Comparison of ENCODE assay signal across 9 mouse cellular contexts in the genomic region with DNA sequence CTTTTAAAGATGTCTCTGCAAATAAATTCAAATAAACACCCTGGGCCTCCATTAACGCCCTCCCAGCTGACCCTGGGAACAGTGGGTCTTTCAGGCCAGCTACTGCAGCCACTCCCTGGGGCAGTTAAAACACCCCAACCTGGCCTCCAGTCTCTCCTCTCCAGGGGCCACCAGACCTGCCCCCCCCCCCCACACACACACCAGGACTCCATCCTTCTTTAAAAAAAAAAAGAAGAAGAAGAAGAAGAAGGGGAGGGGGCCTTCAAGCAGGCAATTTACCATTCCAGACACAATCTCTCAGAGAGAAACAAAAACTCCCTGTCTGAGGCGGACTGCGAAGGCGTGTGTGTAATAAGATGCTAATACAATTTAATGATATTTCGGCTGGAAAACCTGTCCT.
"Had no signal": no experiment of that assay in that cellular context is flagged by ENCODE, and none has a peak within 500 bp of the region (broad histone marks: within the 10 kb centered on the region; RNA-seq: fewer than 3 reads in every experiment).

No protein-coding gene starts in this region.

- H3K9me3 ChIP-seq: midbrain, embryonic 13.5 days; neural tube, embryonic 12.5 days had no signal

- H3K4me2 ChIP-seq: midbrain, embryonic 13.5 days; neural tube, embryonic 12.5 days had no signal

- ATAC-seq: midbrain, embryonic 13.5 days had no signal

- DNase-seq: kidney, adult 18-20 months; left cerebral cortex, postnatal 4 days; right cerebral cortex, postnatal 14 days; thymus, postnatal 36 days had no signal

- H3K9ac ChIP-seq: liver, embryonic 14.5 days; midbrain, embryonic 13.5 days; neural tube, embryonic 12.5 days had no signal

- H3K27ac ChIP-seq: layer of hippocampus, adult 2 months; liver, embryonic 14.5 days; midbrain, embryonic 13.5 days; neural tube, embryonic 12.5 days had no signal

- H3K36me3 ChIP-seq: midbrain, embryonic 13.5 days; neural tube, embryonic 12.5 days had no signal

- H3K4me3 ChIP-seq: layer of hippocampus, adult 2 months; midbrain, embryonic 13.5 days; myocyte; neural tube, embryonic 12.5 days had no signal
